Mouse (Mus musculus): ENCODE measurements around the gene Rcl1. TPM values are rescaled to one million over a fixed set of nuclear protein-coding genes. Genes with fewer than 3 reads are reported as not detected.
A peak's percentile ranks its signal among the peaks of the same experiment; 100 is the strongest.

Rcl1 gene
- 16.5 and 16.7 TPM in 2 replicates for polyA plus RNA-seq (2012; rRNA removed)

- no peak for TF ChIP-seq CTCF (IDR thresholded peaks at IDR 0.05; ENCODE audit: extremely low read depth, insufficient read depth, low read length)
- peak; percentile 82 for TF ChIP-seq POLR2A (IDR thresholded peaks at IDR 0.05; ENCODE audit: extremely low read depth, insufficient read depth, low read length)
- H3K4me1 ChIP-seq (ENCODE audit: control insufficient read depth, insufficient read depth, low read length) = peaks cover 3% of the 10 kb centered on the region; the same call in 1 of the 2 replicates
These were observed at the start of gene Rcl1 for GRCm38 (mm10) chr19:29100874-29101542. Gene Rcl1 (plus strand): TSS chr19:29101375.

GRCm38 (mm10) chr19:29052786-29053185 lies 48.4 kb upstream of the Rcl1 start:
- Histone ChIP-seq H3K27ac (ENCODE audit: insufficient read depth, low read length) (no peak overlapping the region), H3K4me1 (ENCODE audit: control insufficient read depth, insufficient read depth, low read length) (no peaks in the 10 kb centered on the region), H3K4me3 (ENCODE audit: insufficient read depth, low read length) (no peak overlapping the region)
- no peak for TF ChIP-seq POLR2A (IDR thresholded peaks at IDR 0.05; ENCODE audit: extremely low read depth, insufficient read depth, low read length)
- no peak for TF ChIP-seq CTCF (IDR thresholded peaks at IDR 0.05; ENCODE audit: extremely low read depth, insufficient read depth, low read length)

More at GRCm38 (mm10) chr19:29100874-29101542, at the start of gene Rcl1:
- H3K4me3 ChIP-seq (ENCODE audit: insufficient read depth, low read length) = peak within 1 kb of the TSS; percentile 60
- no peak within 1 kb of the TSS for H3K27ac ChIP-seq (ENCODE audit: insufficient read depth, low read length)

GRCm38 (mm10) chr19:29054594-29054993 lies 46.6 kb upstream of the Rcl1 start:
- no peak overlapping the region for H3K27ac ChIP-seq (ENCODE audit: insufficient read depth, low read length)
- TF ChIP-seq CTCF (IDR thresholded peaks at IDR 0.05; ENCODE audit: extremely low read depth, insufficient read depth, low read length) (no peak), POLR2A (IDR thresholded peaks at IDR 0.05; ENCODE audit: extremely low read depth, insufficient read depth, low read length) (no peak)
- H3K4me1 ChIP-seq (ENCODE audit: control insufficient read depth, insufficient read depth, low read length) = no peaks in the 10 kb centered on the region
- no peak overlapping the region for H3K4me3 ChIP-seq (ENCODE audit: insufficient read depth, low read length)

- H3K27ac ChIP-seq (ENCODE audit: insufficient read depth, low read length) = no peak overlapping the region
- TF ChIP-seq POLR2A (IDR thresholded peaks at IDR 0.05; ENCODE audit: extremely low read depth, insufficient read depth, low read length) (no peak), CTCF (IDR thresholded peaks at IDR 0.05; ENCODE audit: extremely low read depth, insufficient read depth, low read length) (no peak)
- H3K4me3 ChIP-seq (ENCODE audit: insufficient read depth, low read length) = no peak overlapping the region
- H3K4me1 ChIP-seq (ENCODE audit: control insufficient read depth, insufficient read depth, low read length) = no peaks in the 10 kb centered on the region
These were observed 45.7 kb upstream of the Rcl1 start for GRCm38 (mm10) chr19:29055469-29055868.

GRCm38 (mm10) chr19:29058741-29059140 lies 42.4 kb upstream of the Rcl1 start:
- Histone ChIP-seq H3K27ac (ENCODE audit: insufficient read depth, low read length) (no peak overlapping the region), H3K4me1 (ENCODE audit: control insufficient read depth, insufficient read depth, low read length) (no peaks in the 10 kb centered on the region), H3K4me3 (ENCODE audit: insufficient read depth, low read length) (no peak overlapping the region)
- no peak for TF ChIP-seq POLR2A (IDR thresholded peaks at IDR 0.05; ENCODE audit: extremely low read depth, insufficient read depth, low read length)
- no peak for TF ChIP-seq CTCF (IDR thresholded peaks at IDR 0.05; ENCODE audit: extremely low read depth, insufficient read depth, low read length)

GRCm38 (mm10) chr19:29059688-29060087 lies 41.5 kb upstream of the Rcl1 start:
- H3K27ac ChIP-seq (ENCODE audit: insufficient read depth, low read length) = no peak overlapping the region
- no peak overlapping the region for H3K4me3 ChIP-seq (ENCODE audit: insufficient read depth, low read length)
- peaks cover 2% of the 10 kb centered on the region; the same call in 1 of the 2 replicates for H3K4me1 ChIP-seq (ENCODE audit: control insufficient read depth, insufficient read depth, low read length)
- TF ChIP-seq POLR2A (IDR thresholded peaks at IDR 0.05; ENCODE audit: extremely low read depth, insufficient read depth, low read length) (no peak), CTCF (IDR thresholded peaks at IDR 0.05; ENCODE audit: extremely low read depth, insufficient read depth, low read length) (no peak)

GRCm38 (mm10) chr19:29060299-29060698 lies 40.9 kb upstream of the Rcl1 start:
- H3K4me3 ChIP-seq (ENCODE audit: insufficient read depth, low read length) = no peak overlapping the region
- no peak for TF ChIP-seq CTCF (IDR thresholded peaks at IDR 0.05; ENCODE audit: extremely low read depth, insufficient read depth, low read length)
- TF ChIP-seq POLR2A (IDR thresholded peaks at IDR 0.05; ENCODE audit: extremely low read depth, insufficient read depth, low read length) = no peak
- H3K27ac ChIP-seq (ENCODE audit: insufficient read depth, low read length) = no peak overlapping the region
- peaks cover 2% of the 10 kb centered on the region; the same call in 1 of the 2 replicates for H3K4me1 ChIP-seq (ENCODE audit: control insufficient read depth, insufficient read depth, low read length)

GRCm38 (mm10) chr19:29063009-29063408 lies 38.2 kb upstream of the Rcl1 start:
- Histone ChIP-seq H3K4me3 (ENCODE audit: insufficient read depth, low read length) (no peak overlapping the region), H3K27ac (ENCODE audit: insufficient read depth, low read length) (no peak overlapping the region), H3K4me1 (ENCODE audit: control insufficient read depth, insufficient read depth, low read length) (peaks cover 4% of the 10 kb centered on the region)
- TF ChIP-seq POLR2A (IDR thresholded peaks at IDR 0.05; ENCODE audit: extremely low read depth, insufficient read depth, low read length) = no peak

GRCm38 (mm10) chr19:29063577-29064363 lies 37.4 kb upstream of the Rcl1 start:
- Histone ChIP-seq H3K27ac (ENCODE audit: insufficient read depth, low read length) (no peak overlapping the region), H3K4me3 (ENCODE audit: insufficient read depth, low read length) (no peak overlapping the region), H3K4me1 (ENCODE audit: control insufficient read depth, insufficient read depth, low read length) (peaks cover 4% of the 10 kb centered on the region)
- no peak for TF ChIP-seq POLR2A (IDR thresholded peaks at IDR 0.05; ENCODE audit: extremely low read depth, insufficient read depth, low read length)
- TF ChIP-seq CTCF (IDR thresholded peaks at IDR 0.05; ENCODE audit: extremely low read depth, insufficient read depth, low read length) = peak; percentile 96
